Mouse (Mus musculus) heart, postnatal 0 days (tissue): ENCODE data around the gene Selenbp1. TPM values are rescaled to one million over a fixed set of nuclear protein-coding genes. Genes with fewer than 3 reads are reported as not detected.
"Not testable (repeated sequence)": the region's sequence is repeated elsewhere in the genome, so short reads cannot be mapped to it uniquely, and the experiment has no call there.

Experiments
- ATAC-seq: fragments of 200-750 bp; cut with Nextera tagmentation; 2 replicates; pipeline ENCODE4 v1.8.0; 2017; ENCODE audit warnings: low read depth, moderate number of reproducible peaks, moderate library complexity; ENCODE audit not compliant: insufficient read depth
- DNase-seq: peaks from one replicate; pipeline ENCODE4 v3.0.0-alpha.2; 2016; ENCODE audit warnings: low spot score
- H3K27ac ChIP-seq: fragments of 300-500 bp; sonication (generic); 2 replicates; pipeline ENCODE4 v1.5.1; 2014; ENCODE audit warnings: low read depth, mild to moderate bottlenecking
- H3K27me3 ChIP-seq: fragments of 300-500 bp; sonication (generic); 2 replicates; pipeline ENCODE4 v1.6.1; 2014; ENCODE audit warnings: low read length, mixed read lengths; ENCODE audit not compliant: control insufficient read depth, insufficient read depth
- H3K36me3 ChIP-seq: fragments of 300-500 bp; sonication (generic); replicated peaks from 2 replicates; pipeline ENCODE4 v1.6.1; 2014; ENCODE audit warnings: low read length, mixed read lengths; ENCODE audit not compliant: control insufficient read depth, insufficient read depth
- H3K4me1 ChIP-seq: fragments of 300-500 bp; sonication (generic); 2 replicates; pipeline ENCODE4 v1.6.1; 2014; ENCODE audit warnings: antibody characterized with exemption; ENCODE audit not compliant: control insufficient read depth, insufficient read depth
- H3K4me2 ChIP-seq: fragments of 300-500 bp; sonication (generic); 2 replicates; pipeline ENCODE4 v1.6.1; 2014; ENCODE audit warnings: low read depth, mild to moderate bottlenecking, low read length, moderate library complexity
- H3K4me3 ChIP-seq: fragments of 300-500 bp; sonication (generic); 2 replicates; pipeline ENCODE4 v1.5.1; 2014; ENCODE audit warnings: low read depth, low read length
- H3K9ac ChIP-seq: fragments of 300-500 bp; sonication (generic); replicated peaks from 2 replicates; pipeline ENCODE4 v1.6.1; 2014; ENCODE audit warnings: low read depth, low read length, mixed read lengths
- H3K9me3 ChIP-seq: fragments of 300-500 bp; sonication (generic); replicated peaks from 2 replicates; pipeline ENCODE4 v1.6.1; 2016; ENCODE audit warnings: low read length; ENCODE audit not compliant: control insufficient read depth
- CTCF ChIP-seq: IDR thresholded peaks from 2 replicates; pipeline ENCODE4 v1.5.1; 2016; ENCODE audit warnings: antibody characterized with exemption, control low read depth, low read depth
- EP300 ChIP-seq: IDR thresholded peaks from 2 replicates; pipeline ENCODE4 v1.6.1; 2016; ENCODE audit warnings: antibody characterized with exemption, low read depth
- WGBS: fragments of 180-500 bp; shearing (Covaris S2); extraction: QIAGEN DNeasy Blood & Tissue Kit; methylation state at CpG from one replicate; pipeline ENCODE4 v1.1.7; 2014; 5-methylcytosine and 5-hydroxymethylcytosine counted together
- polyA plus RNA-seq: library from polyadenylated mRNA; unstranded; fragments of >200 nt; fragmentation: Nextera tagmentation; extraction: Ambion mirVana; gene quantifications from 2 replicates; pipeline ENCODE4 v1.2.1, GENCODE M21; 2015
- total RNA-seq: library from RNA; depleted of rRNA; stranded (reverse); fragments of >200 nt; gene quantifications from 2 replicates; pipeline ENCODE4 v1.2.3, GENCODE M21; 2014; ENCODE audit warnings: low replicate concordance

The Selenbp1 gene
- total and polyA plus RNA-seq, 2 experiments from 2014 or later, result 101 to 212 TPM

DNA sequence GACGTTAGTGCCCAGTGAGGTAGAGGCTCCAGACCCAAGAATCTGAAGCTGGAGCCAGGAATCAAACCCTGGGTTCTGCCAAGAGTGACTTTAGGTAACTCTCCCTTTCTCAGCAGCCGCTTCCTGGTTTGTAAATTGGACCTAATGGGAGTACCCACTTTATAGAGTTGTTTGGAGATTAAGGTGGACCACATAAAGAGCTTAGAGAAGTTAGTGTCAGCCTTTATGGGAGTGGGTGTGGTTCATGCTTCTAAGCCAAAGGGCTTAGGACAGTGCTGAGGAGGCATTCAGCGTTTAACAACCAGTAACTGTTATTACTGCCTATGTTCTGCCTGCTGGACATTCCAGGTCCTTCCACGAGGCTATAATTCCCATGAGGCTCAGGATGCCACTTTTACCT lies 14.0 kb upstream of the Selenbp1 start:
- no peaks in the 10 kb centered on the region for H3K36me3 ChIP-seq
- no peak overlapping the region for H3K4me2 ChIP-seq
- no peak for TF ChIP-seq CTCF
- TF ChIP-seq EP300, result no peak
- H3K4me1 ChIP-seq, result peaks cover 1% of the 10 kb centered on the region; the same call in 1 of the 2 replicates
- no peaks in the 10 kb centered on the region for H3K9me3 ChIP-seq
- DNase-seq (no peak), ATAC-seq (no peak)
- 84% methylated on average over 4 of the region's 4 CpGs for WGBS
- no peak overlapping the region for H3K27ac ChIP-seq
- no peaks in the 10 kb centered on the region for H3K27me3 ChIP-seq
- H3K4me3 ChIP-seq, result no peak overlapping the region
- H3K9ac ChIP-seq, result no peak overlapping the region

DNA sequence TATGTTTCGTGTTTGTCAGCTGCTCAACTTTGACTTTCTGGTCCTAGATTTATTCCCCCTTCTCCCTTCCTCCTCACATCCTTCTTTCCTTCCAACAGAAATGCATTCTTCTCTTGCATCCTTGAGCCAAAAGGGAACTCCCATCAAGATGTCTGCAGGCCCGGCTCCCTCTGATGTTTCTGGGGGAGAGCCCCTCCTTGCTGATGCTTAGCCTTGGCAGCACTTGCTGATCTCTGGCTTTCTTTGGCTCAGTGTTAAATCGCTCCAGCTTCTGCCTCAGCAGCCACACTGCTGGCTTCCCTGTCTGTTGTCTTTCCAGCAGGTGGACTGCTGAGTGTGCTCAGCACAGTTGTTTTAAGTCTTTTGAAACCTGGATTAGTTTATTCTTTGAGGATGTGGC lies 11.8 kb upstream of the Selenbp1 start:
- ATAC-seq (no peak), DNase-seq (no peak)
- H3K27ac ChIP-seq, result no peak overlapping the region
- H3K36me3 ChIP-seq, result no peaks in the 10 kb centered on the region
- H3K9ac ChIP-seq, result no peak overlapping the region
- TF ChIP-seq EP300 (no peak), CTCF (no peak)
- no peaks in the 10 kb centered on the region for H3K27me3 ChIP-seq
- no peaks in the 10 kb centered on the region for H3K4me1 ChIP-seq
- no peak overlapping the region for H3K4me2 ChIP-seq
- WGBS, result 45% methylated on average over 3 of the region's 3 CpGs
- no peak overlapping the region for H3K4me3 ChIP-seq
- no peaks in the 10 kb centered on the region for H3K9me3 ChIP-seq

DNA sequence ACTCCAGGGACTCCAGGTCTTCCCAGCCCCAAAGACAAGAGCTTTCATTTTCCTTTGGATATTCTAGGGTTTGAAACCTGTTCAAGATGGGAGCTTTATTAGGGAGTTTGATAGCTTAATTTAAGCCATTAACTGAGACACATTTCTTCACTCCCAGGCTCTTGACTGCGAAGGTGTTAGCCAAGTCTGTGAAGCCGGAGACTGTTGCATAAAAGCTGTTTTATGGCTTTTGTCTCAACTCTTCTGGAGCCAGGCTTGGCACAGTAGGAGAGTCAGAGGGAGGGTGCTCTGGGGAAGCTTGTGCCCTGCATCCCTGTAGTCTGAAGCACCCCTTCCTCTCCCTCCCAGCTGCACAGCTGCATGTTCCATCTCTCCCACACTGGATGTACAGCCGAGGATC lies 10.5 kb upstream of the Selenbp1 start:
- 54% methylated on average over 3 of the region's 3 CpGs for WGBS
- H3K27me3 ChIP-seq, result no peaks in the 10 kb centered on the region
- TF ChIP-seq CTCF (no peak), EP300 (no peak)
- H3K9me3 ChIP-seq, result no peaks in the 10 kb centered on the region
- H3K9ac ChIP-seq, result no peak overlapping the region
- no peak overlapping the region for H3K4me3 ChIP-seq
- DNase-seq (no peak), ATAC-seq (no peak)
- H3K27ac ChIP-seq, result no peak overlapping the region
- no peak overlapping the region for H3K4me2 ChIP-seq
- no peaks in the 10 kb centered on the region for H3K36me3 ChIP-seq
- H3K4me1 ChIP-seq, result no peaks in the 10 kb centered on the region

DNA sequence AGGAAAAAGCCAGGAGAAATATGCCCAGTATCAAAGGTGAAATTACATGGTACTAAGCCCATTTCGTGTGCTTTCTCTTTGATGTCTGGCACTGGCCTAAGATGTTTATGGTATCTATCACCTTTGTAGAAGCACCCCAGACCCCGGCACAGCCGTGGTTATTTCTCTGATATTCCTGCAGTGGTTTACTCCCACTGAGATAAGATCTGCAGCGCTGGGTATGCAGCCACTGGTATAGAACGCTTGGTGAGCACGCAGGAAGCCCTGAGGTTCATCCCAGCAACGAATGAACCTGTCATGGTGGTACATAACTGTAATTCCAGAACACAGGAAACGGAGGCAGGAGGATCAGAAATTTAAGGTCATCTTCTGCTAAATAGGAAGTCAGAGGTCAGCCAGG lies 8.2 kb upstream of the Selenbp1 start:
- H3K4me3 ChIP-seq, result no peak overlapping the region
- no peak overlapping the region for H3K9ac ChIP-seq
- no peaks in the 10 kb centered on the region for H3K9me3 ChIP-seq
- no peaks in the 10 kb centered on the region for H3K27me3 ChIP-seq
- no peak overlapping the region for H3K4me2 ChIP-seq
- no peak overlapping the region for H3K27ac ChIP-seq
- WGBS, result 50% methylated on average over 8 of the region's 8 CpGs
- DNase-seq (no peak), ATAC-seq (no peak)
- H3K36me3 ChIP-seq, result no peaks in the 10 kb centered on the region
- no peaks in the 10 kb centered on the region for H3K4me1 ChIP-seq
- TF ChIP-seq EP300 (no peak), CTCF (no peak)

DNA sequence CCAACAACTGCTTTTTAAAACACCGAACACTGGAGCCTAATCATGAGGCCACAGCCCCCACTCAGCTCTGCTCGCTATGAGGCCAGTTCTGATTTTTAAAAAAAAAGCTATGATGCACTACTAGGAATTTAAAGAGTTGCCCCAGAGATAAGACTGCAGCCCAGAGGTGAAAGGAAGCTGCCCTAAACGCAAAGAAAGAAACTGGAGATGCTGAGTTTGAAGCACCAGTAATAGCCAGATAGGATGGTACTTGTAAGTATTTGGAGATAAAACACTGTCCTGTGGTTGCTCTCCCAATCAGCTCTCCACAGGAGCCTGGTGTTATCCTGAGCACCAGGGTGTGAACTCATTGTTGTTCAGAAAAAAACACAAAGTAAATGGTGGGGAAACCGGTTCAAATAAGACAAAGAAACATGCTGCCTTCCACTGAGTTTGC lies 6.5 kb upstream of the Selenbp1 start:
- not testable (repeated sequence) for H3K9me3 ChIP-seq, H3K4me3 ChIP-seq, H3K4me2 ChIP-seq, ATAC-seq, H3K4me1 ChIP-seq, DNase-seq, H3K36me3 ChIP-seq, H3K27ac ChIP-seq, H3K27me3 ChIP-seq, H3K9ac ChIP-seq
- WGBS, result 22% methylated on average over 4 of the region's 4 CpGs

DNA sequence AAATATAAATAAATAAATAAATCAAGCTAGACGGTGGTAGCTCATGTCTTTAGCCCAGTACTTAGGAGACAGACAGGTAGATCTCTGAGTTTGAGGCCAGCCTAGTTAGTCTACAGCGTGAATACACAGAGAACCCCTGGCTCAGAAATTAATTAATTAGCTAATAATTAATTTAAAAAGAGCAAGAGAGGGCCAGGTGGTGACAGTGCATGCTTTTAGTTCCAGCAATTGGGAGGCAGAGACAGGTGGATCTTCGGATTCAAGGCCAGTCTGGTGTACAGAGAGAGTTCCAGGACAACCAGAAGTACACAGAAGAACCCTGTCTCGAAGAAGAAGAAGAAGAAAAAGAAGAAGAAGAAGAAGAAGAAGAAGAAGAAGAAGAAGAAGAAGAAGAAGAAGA lies 3.9 kb upstream of the Selenbp1 start:
- H3K27ac ChIP-seq, ATAC-seq, H3K27me3 ChIP-seq, H3K9ac ChIP-seq, H3K4me3 ChIP-seq, DNase-seq, H3K36me3 ChIP-seq, H3K9me3 ChIP-seq, H3K4me2 ChIP-seq: not testable (repeated sequence)
- peaks cover 10% of the 10 kb centered on the region for H3K4me1 ChIP-seq
- 88% methylated on average over 4 of the region's 4 CpGs for WGBS

DNA sequence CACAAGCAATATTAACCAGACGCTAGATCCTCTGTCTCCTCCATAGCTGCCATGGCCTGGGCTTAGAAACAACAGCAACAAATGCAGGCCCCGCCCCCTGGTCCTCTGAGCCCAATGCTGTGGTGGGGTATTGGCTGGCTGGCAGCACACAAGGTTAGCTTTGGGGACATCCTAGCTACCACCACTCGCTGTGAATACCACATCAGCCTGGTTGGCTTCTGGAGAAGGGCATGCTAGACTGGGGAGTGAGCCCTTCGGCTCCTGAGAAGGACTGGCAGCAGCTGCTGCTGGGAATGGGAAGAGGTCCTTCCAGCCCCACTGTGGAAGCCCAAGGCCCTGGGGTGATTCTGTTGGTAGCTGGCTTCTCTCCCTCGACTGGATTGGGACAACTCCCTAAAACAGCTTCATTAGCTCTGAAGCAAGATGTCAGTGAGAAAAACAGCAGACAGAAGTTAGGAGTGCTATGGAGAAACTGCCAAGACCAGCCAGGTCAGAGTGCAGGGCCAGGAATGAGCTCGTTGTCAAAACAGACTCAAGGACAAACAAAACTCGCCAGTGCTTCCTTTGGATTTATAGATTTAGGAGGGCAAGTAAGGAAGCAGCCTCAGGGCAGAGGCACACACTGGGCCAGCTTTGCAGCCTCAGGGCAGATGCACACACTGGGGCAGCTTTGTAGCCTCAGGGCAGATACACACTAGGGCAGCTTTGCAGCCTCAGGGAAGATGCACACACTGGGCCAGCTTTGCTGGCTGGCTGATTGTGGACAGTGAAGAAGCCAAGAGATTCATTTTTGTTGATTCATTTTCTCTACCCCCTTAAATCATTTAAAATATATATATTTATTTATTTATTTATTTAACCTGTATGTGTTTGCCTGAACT lies 2.2 kb upstream of the Selenbp1 start:
- ATAC-seq, result not testable (repeated sequence)

DNA sequence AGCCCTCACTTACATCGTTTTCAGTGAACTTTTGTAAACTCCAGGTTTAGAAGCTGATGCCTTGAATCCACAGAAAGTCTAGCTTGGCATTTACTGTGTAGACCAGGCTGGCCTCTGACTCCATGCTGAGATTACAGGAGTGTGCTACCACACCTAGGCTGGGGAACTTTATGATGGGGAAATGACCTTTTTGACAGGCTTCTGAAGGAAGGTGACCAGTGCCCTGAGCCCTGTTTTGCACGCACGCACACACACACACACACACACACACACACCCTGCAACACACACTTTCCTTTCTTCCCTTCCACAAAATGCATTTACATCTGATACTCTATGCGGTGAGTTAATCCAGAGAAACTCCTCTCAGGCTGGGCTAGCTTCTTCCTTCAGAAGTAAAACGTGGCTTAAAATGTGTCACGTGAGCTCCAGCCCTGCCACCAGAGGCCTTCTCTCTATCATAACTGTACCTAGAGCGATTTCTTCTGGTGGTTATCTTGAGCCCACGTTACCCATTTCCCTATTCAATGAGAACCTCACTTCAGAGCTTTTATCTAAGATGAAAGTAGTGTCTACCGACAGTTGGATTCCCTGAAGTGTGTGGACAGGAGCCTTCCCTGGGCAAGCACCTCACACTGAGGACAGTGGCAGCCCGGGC lies 1.3 kb upstream of the Selenbp1 start:
- not testable (repeated sequence) for DNase-seq, ATAC-seq, H3K27ac ChIP-seq, H3K9me3 ChIP-seq, H3K4me2 ChIP-seq, H3K9ac ChIP-seq, H3K36me3 ChIP-seq, H3K4me3 ChIP-seq, H3K27me3 ChIP-seq
- 71% methylated on average over 10 of the region's 10 CpGs for WGBS
- peaks cover 10% of the 10 kb centered on the region for H3K4me1 ChIP-seq

More for the DNA sequence above, 2.2 kb upstream of the Selenbp1 start:
- DNase-seq, H3K4me3 ChIP-seq, H3K36me3 ChIP-seq, H3K4me2 ChIP-seq, H3K9ac ChIP-seq, H3K27me3 ChIP-seq, H3K9me3 ChIP-seq: not testable (repeated sequence)
- peak overlapping the region; percentile 54 for H3K27ac ChIP-seq
- WGBS, result 49% methylated on average over 7 of the region's 7 CpGs
- H3K4me1 ChIP-seq, result peaks cover 10% of the 10 kb centered on the region
